Mouse (Mus musculus): ENCODE results near the gene Slc12a6. TPM values are rescaled to one million over a fixed set of nuclear protein-coding genes. Genes with fewer than 3 reads are reported as not detected.
A peak's percentile ranks its signal among the peaks of the same experiment; 100 is the strongest.

The Slc12a6 gene
- polyA plus RNA-seq, 1 experiment from 2014 or later = 18.1 TPM

DNA sequence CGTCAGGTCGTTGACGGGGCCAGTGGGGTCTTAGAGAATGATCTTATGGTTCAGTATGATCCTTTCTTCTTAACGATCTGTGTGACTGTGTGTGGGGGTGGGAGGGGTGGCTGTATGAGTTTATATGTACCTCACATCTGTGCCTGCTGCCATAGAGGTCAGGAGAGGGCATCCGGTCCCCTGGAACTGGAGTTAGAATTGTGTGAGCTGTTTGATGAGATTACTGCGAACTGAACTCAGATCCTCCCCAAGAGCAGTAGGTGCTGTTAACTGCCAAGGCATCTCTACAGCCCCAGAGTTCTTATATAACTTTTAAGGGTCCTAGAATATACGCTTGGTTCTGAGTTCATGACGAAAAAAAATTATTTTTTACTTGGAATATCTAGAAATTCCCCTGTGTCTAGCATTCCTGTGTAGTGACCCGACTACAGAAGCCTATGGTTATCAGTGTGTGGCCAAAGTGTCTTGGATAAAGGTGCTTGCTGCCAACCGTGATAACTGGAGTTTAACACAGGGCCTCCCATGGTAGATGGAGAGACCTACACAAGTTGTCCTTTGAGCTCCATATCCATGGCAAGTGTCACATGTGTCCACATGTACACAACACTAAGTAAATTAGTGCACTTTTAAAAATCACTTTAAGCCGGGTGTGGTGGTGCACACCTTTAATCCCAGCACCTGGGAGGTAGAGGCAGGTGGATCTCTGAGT lies 62.6 kb downstream of the Slc12a6 start:
- Histone ChIP-seq H3K4me3 (ENCODE audit: control insufficient read depth in 1 of 2, insufficient read depth in 1 of 2, low read depth in 1 of 2, low read length in 2 of 2) (no peak overlapping the region), H3K27me3 (ENCODE audit: control insufficient read depth, insufficient read depth, low read length) (no peaks in the 10 kb centered on the region), H3K27ac (replicated peaks in 1 of 2; ENCODE audit: control insufficient read depth in 1 of 2, insufficient read depth in 1 of 2, low read depth in 2 of 2, low read length in 2 of 2) (no peak overlapping the region), H3K36me3 (ENCODE audit: control insufficient read depth, insufficient read depth, low read length) (peaks cover 2% of the 10 kb centered on the region; the same call in 1 of the 2 replicates), H3K9ac (ENCODE audit: low read length) (no peak overlapping the region), H3K4me1 (ENCODE audit: control insufficient read depth in 2 of 2, insufficient read depth in 2 of 2, low read length in 2 of 2) (peaks cover 3 to 9% of the 10 kb centered on the region in 2 experiments; a peak in 3 of 4 replicates), H3K4me2 (ENCODE audit: low read length) (no peak overlapping the region), H3K9me3 (ENCODE audit: control insufficient read depth, low read length) (no peaks in the 10 kb centered on the region)
- no peak for ATAC-seq (ENCODE audit: insufficient number of reproducible peaks, insufficient read depth, low FRiP score, low read depth)
- WGBS = 70% methylated on average over 11 of the region's 11 CpGs

DNA sequence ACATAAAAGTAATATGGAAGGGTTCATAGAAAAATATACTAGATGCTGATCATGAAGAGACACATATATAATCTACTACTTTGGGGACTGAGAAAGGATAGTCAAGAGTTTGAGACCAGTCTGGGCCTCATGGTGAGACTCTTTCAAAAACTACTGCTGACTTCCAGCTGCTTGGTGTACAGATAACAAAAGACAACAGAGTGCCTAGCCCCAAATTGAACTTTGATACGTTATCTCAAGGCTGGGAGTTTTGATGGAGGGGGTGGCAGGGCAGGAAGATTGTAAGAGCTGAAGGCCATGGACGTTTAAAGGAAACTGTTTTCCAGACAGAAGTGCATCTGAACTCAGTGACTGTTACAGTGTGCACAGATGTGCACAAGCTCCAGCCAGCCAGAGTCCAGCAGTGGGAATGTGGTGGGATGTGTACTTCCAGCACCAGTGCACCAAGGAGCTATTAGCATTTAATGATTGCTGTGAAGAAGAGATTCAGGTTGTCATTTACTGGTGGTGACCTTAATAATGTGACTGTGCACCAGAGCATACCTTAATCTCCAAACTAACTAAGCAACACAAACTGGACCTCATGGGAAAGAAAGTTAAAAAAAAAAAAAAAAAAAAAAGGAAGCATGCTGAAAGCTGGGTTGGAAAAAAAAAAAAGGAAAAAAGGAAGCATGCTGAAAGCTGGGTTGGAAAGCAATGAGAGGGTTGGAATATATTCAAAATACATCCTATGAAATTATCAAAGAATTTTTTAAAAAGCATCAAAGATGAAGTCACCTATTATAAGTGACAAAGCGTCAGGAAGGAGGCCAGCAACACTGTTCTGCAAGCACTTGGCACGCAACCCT lies 66.7 kb downstream of the Slc12a6 start:
- 39% methylated on average over 4 of the region's 4 CpGs for WGBS
- H3K27ac ChIP-seq (replicated peaks in 1 of 2; ENCODE audit: control insufficient read depth in 1 of 2, insufficient read depth in 1 of 2, low read depth in 2 of 2, low read length in 2 of 2) = peak overlapping the region in 1 of 2 experiments; percentile 17; a peak in 1 of 4 replicates
- no peak overlapping the region for H3K4me3 ChIP-seq (ENCODE audit: control insufficient read depth in 1 of 2, insufficient read depth in 1 of 2, low read depth in 1 of 2, low read length in 2 of 2)
- peaks cover 42% of the 10 kb centered on the region for H3K36me3 ChIP-seq (ENCODE audit: control insufficient read depth, insufficient read depth, low read length)
- no peaks in the 10 kb centered on the region for H3K27me3 ChIP-seq (ENCODE audit: control insufficient read depth, insufficient read depth, low read length)
- no peaks in the 10 kb centered on the region for H3K9me3 ChIP-seq (ENCODE audit: control insufficient read depth, low read length)
- H3K4me2 ChIP-seq (ENCODE audit: low read length) = no peak overlapping the region
- peaks cover 3 to 9% of the 10 kb centered on the region in 2 experiments; a peak in 3 of 4 replicates for H3K4me1 ChIP-seq (ENCODE audit: control insufficient read depth in 2 of 2, insufficient read depth in 2 of 2, low read length in 2 of 2)
- ATAC-seq (ENCODE audit: insufficient number of reproducible peaks, insufficient read depth, low FRiP score, low read depth) = no peak; the same call in 1 of the 2 replicates
- no peak overlapping the region for H3K9ac ChIP-seq (ENCODE audit: low read length)

DNA sequence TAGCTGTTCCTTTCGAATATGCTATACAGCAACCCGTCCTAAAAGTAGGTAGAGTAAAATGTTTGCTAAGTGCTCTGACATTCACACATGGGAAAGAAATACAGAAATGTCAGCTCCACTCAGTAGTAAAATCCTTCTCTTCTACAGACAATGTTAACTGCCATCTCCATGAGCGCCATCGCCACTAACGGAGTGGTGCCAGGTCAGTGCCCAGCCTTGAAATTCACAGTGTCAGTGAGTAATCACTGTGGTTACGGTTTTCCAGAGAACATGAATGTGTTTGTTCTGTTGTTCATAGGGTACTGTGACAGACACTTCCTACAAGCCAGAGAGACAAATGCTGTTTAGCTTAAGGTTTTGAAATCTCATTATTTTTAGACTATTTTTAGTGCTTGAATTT lies 71.6 kb downstream of the Slc12a6 start:
- Histone ChIP-seq H3K4me3 (ENCODE audit: control insufficient read depth in 1 of 2, insufficient read depth in 1 of 2, low read depth in 1 of 2, low read length in 2 of 2) (no peak overlapping the region), H3K36me3 (ENCODE audit: control insufficient read depth, insufficient read depth, low read length) (peaks cover 89% of the 10 kb centered on the region), H3K4me1 (ENCODE audit: control insufficient read depth in 2 of 2, insufficient read depth in 2 of 2, low read length in 2 of 2) (peaks cover 1 to 4% of the 10 kb centered on the region in 2 experiments; a peak in 3 of 4 replicates), H3K9ac (ENCODE audit: low read length) (no peak overlapping the region), H3K4me2 (ENCODE audit: low read length) (no peak overlapping the region), H3K9me3 (ENCODE audit: control insufficient read depth, low read length) (no peaks in the 10 kb centered on the region), H3K27ac (replicated peaks in 1 of 2; ENCODE audit: control insufficient read depth in 1 of 2, insufficient read depth in 1 of 2, low read depth in 2 of 2, low read length in 2 of 2) (no peak overlapping the region), H3K27me3 (ENCODE audit: control insufficient read depth, insufficient read depth, low read length) (no peaks in the 10 kb centered on the region)
- 94% methylated on average over 6 of the region's 6 CpGs for WGBS
- no peak for ATAC-seq (ENCODE audit: insufficient number of reproducible peaks, insufficient read depth, low FRiP score, low read depth)

DNA sequence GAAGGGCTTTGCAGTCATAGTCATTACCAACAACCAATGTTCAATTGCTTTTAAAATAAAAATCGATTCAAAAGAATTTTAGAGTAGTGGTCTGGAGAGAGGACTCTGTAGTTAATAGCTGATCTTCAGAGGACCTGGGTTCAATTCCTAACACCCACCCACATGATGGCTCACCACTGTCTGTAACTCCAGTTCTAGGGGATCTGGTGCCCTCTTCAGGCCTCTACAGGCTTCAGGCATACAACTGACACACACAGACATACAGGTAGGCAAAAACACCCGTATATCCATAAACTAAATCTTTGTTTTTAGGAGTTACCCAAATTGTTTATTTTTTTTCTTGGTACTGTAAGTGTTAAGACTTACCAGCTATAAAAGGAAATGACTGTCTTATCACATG lies 74.1 kb downstream of the Slc12a6 start:
- H3K36me3 ChIP-seq (ENCODE audit: control insufficient read depth, insufficient read depth, low read length) = peaks cover 87% of the 10 kb centered on the region
- H3K4me1 ChIP-seq (ENCODE audit: control insufficient read depth in 2 of 2, insufficient read depth in 2 of 2, low read length in 2 of 2) = no peaks in the 10 kb centered on the region
- H3K9ac ChIP-seq (ENCODE audit: low read length) = no peak overlapping the region
- no peak overlapping the region for H3K4me3 ChIP-seq (ENCODE audit: control insufficient read depth in 1 of 2, insufficient read depth in 1 of 2, low read depth in 1 of 2, low read length in 2 of 2)
- no peaks in the 10 kb centered on the region for H3K27me3 ChIP-seq (ENCODE audit: control insufficient read depth, insufficient read depth, low read length)
- H3K9me3 ChIP-seq (ENCODE audit: control insufficient read depth, low read length) = no peaks in the 10 kb centered on the region
- no peak overlapping the region for H3K4me2 ChIP-seq (ENCODE audit: low read length)
- ATAC-seq (ENCODE audit: insufficient number of reproducible peaks, insufficient read depth, low FRiP score, low read depth) = no peak
- WGBS = 92% methylated on average over 2 of the region's 2 CpGs
- H3K27ac ChIP-seq (replicated peaks in 1 of 2; ENCODE audit: control insufficient read depth in 1 of 2, insufficient read depth in 1 of 2, low read depth in 2 of 2, low read length in 2 of 2) = no peak overlapping the region

DNA sequence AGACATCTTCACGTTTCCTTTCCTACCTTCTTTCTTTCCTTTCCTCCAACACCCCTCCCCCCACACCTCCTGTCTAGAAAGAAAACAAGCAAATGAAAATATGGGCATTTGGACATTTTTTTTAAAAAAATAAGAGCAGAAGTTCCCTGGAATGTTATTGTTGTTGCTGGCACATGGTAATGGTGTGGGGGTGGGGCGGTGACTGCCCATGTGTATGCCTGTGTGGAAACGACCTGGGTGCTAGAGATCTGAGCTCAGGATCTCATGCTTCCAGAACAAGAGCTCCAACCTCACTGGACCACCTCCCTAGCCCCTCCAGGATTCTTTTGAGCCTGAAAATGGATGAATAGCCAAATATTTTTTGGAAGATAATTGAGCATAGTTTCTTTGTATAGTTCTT lies 75.5 kb downstream of the Slc12a6 start:
- H3K4me3 ChIP-seq (ENCODE audit: control insufficient read depth in 1 of 2, insufficient read depth in 1 of 2, low read depth in 1 of 2, low read length in 2 of 2) = no peak overlapping the region
- H3K36me3 ChIP-seq (ENCODE audit: control insufficient read depth, insufficient read depth, low read length) = peaks cover 85% of the 10 kb centered on the region
- H3K9me3 ChIP-seq (ENCODE audit: control insufficient read depth, low read length) = no peaks in the 10 kb centered on the region
- no peak overlapping the region for H3K27ac ChIP-seq (replicated peaks in 1 of 2; ENCODE audit: control insufficient read depth in 1 of 2, insufficient read depth in 1 of 2, low read depth in 2 of 2, low read length in 2 of 2)
- H3K9ac ChIP-seq (ENCODE audit: low read length) = no peak overlapping the region
- H3K4me1 ChIP-seq (ENCODE audit: control insufficient read depth in 2 of 2, insufficient read depth in 2 of 2, low read length in 2 of 2) = no peaks in the 10 kb centered on the region
- no peak for ATAC-seq (ENCODE audit: insufficient number of reproducible peaks, insufficient read depth, low FRiP score, low read depth)
- no peaks in the 10 kb centered on the region for H3K27me3 ChIP-seq (ENCODE audit: control insufficient read depth, insufficient read depth, low read length)
- H3K4me2 ChIP-seq (ENCODE audit: low read length) = no peak overlapping the region
- 70% methylated on average over 3 of the region's 3 CpGs for WGBS

GRCm38 (mm10) chr2:112348246-112348645 lies 82.6 kb downstream of the Slc12a6 start:
- no peak for ATAC-seq (ENCODE audit: insufficient number of reproducible peaks, insufficient read depth, low FRiP score, low read depth)
- peaks cover 89% of the 10 kb centered on the region for H3K36me3 ChIP-seq (ENCODE audit: control insufficient read depth, insufficient read depth, low read length)

GRCm38 (mm10) chr2:112353685-112354455 lies 88.2 kb downstream of the Slc12a6 start:
- Histone ChIP-seq H3K9ac (ENCODE audit: low read length) (no peak overlapping the region), H3K4me1 (ENCODE audit: control insufficient read depth in 2 of 2, insufficient read depth in 2 of 2, low read length in 2 of 2) (no peaks in the 10 kb centered on the region), H3K4me3 (ENCODE audit: control insufficient read depth in 1 of 2, insufficient read depth in 1 of 2, low read depth in 1 of 2, low read length in 2 of 2) (no peak overlapping the region), H3K9me3 (ENCODE audit: control insufficient read depth, low read length) (no peaks in the 10 kb centered on the region), H3K27ac (replicated peaks in 1 of 2; ENCODE audit: control insufficient read depth in 1 of 2, insufficient read depth in 1 of 2, low read depth in 2 of 2, low read length in 2 of 2) (no peak overlapping the region), H3K4me2 (ENCODE audit: low read length) (no peak overlapping the region), H3K27me3 (ENCODE audit: control insufficient read depth, insufficient read depth, low read length) (no peaks in the 10 kb centered on the region), H3K36me3 (ENCODE audit: control insufficient read depth, insufficient read depth, low read length) (peaks cover 95% of the 10 kb centered on the region)
- ATAC-seq (ENCODE audit: insufficient number of reproducible peaks, insufficient read depth, low FRiP score, low read depth) = no peak
- 86% methylated on average over 7 of the region's 7 CpGs for WGBS

More at GRCm38 (mm10) chr2:112348246-112348645, 82.6 kb downstream of the Slc12a6 start:
- WGBS = 90% methylated on average over 3 of the region's 3 CpGs
- Histone ChIP-seq H3K9me3 (ENCODE audit: control insufficient read depth, low read length) (no peaks in the 10 kb centered on the region), H3K4me3 (ENCODE audit: control insufficient read depth in 1 of 2, insufficient read depth in 1 of 2, low read depth in 1 of 2, low read length in 2 of 2) (no peak overlapping the region), H3K4me1 (ENCODE audit: control insufficient read depth in 2 of 2, insufficient read depth in 2 of 2, low read length in 2 of 2) (no peaks in the 10 kb centered on the region), H3K4me2 (ENCODE audit: low read length) (no peak overlapping the region), H3K27ac (replicated peaks in 1 of 2; ENCODE audit: control insufficient read depth in 1 of 2, insufficient read depth in 1 of 2, low read depth in 2 of 2, low read length in 2 of 2) (no peak overlapping the region), H3K27me3 (ENCODE audit: control insufficient read depth, insufficient read depth, low read length) (no peaks in the 10 kb centered on the region), H3K9ac (ENCODE audit: low read length) (no peak overlapping the region)
